Mouse (Mus musculus) thymus, postnatal 36 days (tissue): ENCODE data around the gene Sost.
"Not testable (repeated sequence)": the region's sequence is repeated elsewhere in the genome, so short reads cannot be mapped to it uniquely, and the experiment has no call there.

ENCODE experiments used
- DNase-seq, 2 experiments: peaks; one replicate each; pipeline ENCODE4 v3.0.0; 2022; ENCODE audit warnings: mixed read lengths in 2 of 2

Sost gene

GRCm38 (mm10) chr11:101966965-101967614 lies at the start of gene Sost:
Gene Sost, minus strand, starts transcription at chr11:101967015.
- DNase-seq: no peak

- DNase-seq: no peak
Observed at GRCm38 (mm10) chr11:102016136-102016535, 49.3 kb upstream of the Sost start.

GRCm38 (mm10) chr11:102015472-102015871 lies 48.7 kb upstream of the Sost start:
- no peak for DNase-seq

DNA sequence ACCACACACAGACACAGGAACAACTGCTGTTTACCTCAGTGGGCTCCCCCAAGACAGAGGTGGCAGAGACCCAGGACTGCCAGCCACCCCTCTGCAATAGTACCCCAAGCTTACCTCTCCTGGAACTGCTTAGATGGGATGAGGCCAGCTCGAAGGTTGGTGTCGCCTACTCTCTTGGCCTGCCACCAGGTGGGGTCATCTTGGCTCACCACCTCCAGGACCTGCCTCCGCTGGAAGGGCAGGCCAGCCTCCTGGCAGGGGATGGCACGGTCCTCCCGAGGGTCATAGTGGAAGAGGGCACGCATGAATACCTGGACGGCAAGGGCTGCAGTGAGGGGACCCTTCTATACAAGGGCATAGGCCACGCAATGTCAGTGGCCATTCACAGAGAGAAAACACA lies 46.4 kb upstream of the Sost start:
- DNase-seq: no peak

- DNase-seq: no peak
Observed at GRCm38 (mm10) chr11:102011510-102011909, 44.7 kb upstream of the Sost start.

GRCm38 (mm10) chr11:102010140-102010539 lies 43.3 kb upstream of the Sost start:
- no peak for DNase-seq

GRCm38 (mm10) chr11:102008954-102009637 lies 42.3 kb upstream of the Sost start:
- no peak for DNase-seq

DNA sequence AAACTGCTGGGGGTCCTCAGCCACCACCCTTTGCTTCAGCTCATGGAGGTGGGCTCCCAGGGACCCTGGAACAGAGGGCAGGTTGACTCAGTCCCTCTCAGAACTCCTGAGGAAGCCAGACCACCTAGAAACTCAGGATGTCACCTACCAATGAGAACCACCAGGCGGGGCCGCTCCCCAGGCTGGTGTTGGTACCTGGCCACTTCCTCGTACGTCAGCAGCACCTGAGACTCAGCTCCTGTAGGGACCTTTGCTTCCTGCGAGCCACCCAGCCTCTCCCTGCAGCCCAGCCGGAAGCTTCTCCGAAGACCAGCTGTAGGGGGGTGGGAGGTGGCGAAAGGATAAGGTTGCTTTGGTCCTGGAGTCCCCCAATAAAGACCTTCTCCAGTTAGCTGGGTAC lies 41.6 kb upstream of the Sost start:
- no peak for DNase-seq

GRCm38 (mm10) chr11:102006688-102007087 lies 39.9 kb upstream of the Sost start:
- DNase-seq: no peak

DNA sequence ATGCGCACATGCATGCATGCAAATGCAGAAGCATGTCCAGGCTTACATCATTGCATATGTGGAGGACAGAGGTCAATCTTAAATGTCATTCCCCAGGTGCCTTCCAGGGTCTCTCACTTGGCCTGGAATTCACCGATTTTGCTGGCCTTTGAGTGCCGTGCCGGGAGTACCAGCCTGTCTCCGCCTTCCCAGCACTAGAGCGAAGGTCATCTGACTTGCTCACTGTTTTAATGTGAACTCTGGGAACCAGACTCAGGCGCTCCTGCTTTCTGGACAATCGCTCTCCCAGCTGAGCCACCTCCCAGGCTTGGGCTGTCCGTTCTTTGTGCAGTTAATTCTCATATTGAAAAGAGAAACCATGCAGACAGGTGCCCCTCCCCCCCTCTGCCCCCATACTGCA lies 39.5 kb upstream of the Sost start:
- no peak for DNase-seq

- no peak for DNase-seq
Observed at GRCm38 (mm10) chr11:102004251-102004650, 37.4 kb upstream of the Sost start.

DNA sequence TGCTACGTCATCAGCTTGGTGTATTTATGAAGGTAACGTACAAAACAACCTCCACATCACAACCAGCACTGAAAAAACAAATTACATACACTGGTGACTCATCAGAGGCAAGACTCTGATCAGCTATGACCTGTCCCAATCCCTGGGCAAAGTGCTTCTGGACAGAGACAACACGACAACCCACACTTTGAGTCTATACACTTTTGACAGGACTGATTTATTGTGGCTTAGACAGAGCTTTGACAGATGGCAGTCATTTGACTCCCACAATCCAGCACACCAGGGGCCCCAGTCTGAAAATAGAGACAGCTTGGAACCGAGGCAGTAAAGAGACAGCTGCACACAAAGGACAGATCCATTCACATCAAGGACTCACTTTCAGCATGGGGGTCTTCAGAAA lies 32.7 kb upstream of the Sost start:
- DNase-seq: no peak

DNA sequence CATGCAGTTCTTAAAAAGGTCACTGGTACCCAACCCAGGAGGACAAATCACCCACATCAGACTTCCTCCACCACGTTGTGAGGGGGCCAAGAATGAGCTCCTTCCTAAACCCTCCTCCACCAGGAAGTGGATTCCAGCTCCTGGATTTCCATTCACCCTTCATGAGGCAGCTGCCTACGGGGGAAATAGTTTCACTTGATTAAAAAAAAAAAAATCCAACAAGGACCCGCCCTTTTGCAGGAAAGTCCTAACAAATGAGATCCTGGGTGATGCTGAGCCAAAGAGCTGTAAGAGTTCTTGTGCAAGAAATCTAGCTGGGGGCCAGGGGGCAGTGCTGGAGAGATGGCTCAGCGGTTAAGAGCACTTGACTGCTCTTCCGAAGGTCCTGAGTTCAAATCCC lies 31.4 kb upstream of the Sost start:
- DNase-seq: no peak

- DNase-seq: no peak
Observed at GRCm38 (mm10) chr11:101995938-101996337, 29.1 kb upstream of the Sost start.

DNA sequence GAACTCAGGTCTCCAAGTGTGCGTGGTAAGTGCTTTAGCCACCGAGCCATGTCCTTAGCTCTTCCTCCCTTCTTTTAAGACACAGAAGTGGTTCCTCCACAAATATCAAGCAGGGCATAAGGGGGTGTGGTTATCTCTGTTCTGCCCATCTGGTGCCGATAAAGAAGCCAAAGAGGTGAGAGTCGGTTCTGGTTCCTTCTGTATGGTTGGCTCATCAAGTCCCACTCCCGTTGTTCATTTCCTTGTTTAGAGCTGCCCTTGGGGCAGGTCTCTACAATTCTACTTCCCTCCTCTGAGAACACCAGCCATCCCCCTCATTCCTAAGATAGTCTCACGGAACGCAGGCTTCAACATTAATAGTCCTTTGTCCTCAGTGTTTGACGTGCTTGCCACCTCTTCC lies 27.3 kb upstream of the Sost start:
- no peak for DNase-seq

GRCm38 (mm10) chr11:101992411-101992810 lies 25.6 kb upstream of the Sost start:
- DNase-seq: no peak

DNA sequence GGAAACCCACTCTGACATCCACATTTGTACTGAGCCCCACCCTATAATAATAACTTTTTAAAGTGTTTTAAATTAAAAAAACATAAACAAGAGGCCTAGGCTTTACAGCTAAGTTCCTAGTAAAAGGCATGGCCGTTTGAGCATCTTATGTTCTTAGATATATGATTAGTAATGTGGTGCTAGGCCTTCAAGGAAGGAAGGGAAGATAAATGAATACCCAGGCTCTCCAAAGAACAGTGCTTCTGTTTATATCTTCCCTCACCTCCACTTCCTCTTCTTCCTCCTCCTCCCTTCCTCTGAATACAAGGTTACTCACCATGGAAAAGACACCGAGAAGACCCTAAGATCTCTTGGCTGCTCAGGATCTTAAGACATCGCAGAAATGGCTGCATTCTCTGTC lies 25.0 kb upstream of the Sost start:
- DNase-seq: no peak

- no peak for DNase-seq
Observed at GRCm38 (mm10) chr11:101990244-101990643, 23.4 kb upstream of the Sost start.

GRCm38 (mm10) chr11:101986913-101987312 lies 20.1 kb upstream of the Sost start, which contains the start of gene Dusp3:
Gene Dusp3, minus strand, starts transcription at chr11:101987013.
- DNase-seq: no peak

DNA sequence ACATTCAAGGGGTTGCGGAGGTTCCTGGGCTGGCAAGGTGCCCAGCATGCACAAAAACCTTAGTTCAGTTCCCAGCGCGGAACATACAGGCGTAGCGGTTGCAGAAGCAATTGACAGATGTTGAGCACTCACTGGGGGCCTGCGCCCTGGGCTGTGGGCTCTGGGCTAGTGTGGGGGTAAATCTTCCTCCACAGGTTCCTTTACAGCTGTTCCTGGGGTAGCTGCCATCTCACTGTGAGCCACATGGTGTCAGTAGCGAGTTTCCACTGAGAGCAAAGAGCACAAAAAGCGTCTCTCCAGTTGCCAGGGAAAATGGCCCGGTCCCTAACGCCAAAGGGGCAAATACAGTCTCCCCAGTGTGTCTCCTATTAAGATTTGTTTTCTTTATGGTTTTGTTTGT lies 19.2 kb upstream of the Sost start:
- peak; percentile 41 to 45 for DNase-seq

DNA sequence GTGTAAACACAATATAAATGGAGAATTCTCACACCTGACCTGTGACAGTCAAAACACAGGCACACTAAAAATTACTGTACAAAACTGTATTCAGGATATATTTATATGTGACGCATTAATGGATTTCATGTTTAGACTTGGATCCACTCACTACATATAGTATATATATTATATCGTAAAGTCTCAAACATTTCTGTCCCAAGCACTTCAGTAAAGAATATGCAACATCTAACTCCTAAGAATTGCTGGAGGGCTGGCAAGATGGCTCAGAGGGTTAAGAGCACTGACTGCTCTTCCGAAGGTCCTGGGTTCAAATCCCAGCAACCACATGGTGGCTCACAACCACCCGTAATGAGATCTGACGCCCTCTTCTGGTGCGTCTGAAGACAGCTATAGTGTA lies 18.6 kb upstream of the Sost start:
- not testable (repeated sequence) for DNase-seq

- DNase-seq: peak; percentile 20 to 32
Observed at GRCm38 (mm10) chr11:101984054-101985025, 17.5 kb upstream of the Sost start, which contains the start of gene Cfap97d1. Gene Cfap97d1, plus strand, starts transcription at chr11:101984279.

- no peak for DNase-seq
Observed at GRCm38 (mm10) chr11:101983431-101983921, 16.7 kb upstream of the Sost start.
